Mouse (Mus musculus): ENCODE data around the gene Ldlrad3. TPM values are rescaled to one million over a fixed set of nuclear protein-coding genes. Genes with fewer than 3 reads are reported as not detected.

The Ldlrad3 gene
- total RNA-seq, 4 experiments from 2014 or later: 6.3 to 7.4 (median 7.0) TPM

DNA sequence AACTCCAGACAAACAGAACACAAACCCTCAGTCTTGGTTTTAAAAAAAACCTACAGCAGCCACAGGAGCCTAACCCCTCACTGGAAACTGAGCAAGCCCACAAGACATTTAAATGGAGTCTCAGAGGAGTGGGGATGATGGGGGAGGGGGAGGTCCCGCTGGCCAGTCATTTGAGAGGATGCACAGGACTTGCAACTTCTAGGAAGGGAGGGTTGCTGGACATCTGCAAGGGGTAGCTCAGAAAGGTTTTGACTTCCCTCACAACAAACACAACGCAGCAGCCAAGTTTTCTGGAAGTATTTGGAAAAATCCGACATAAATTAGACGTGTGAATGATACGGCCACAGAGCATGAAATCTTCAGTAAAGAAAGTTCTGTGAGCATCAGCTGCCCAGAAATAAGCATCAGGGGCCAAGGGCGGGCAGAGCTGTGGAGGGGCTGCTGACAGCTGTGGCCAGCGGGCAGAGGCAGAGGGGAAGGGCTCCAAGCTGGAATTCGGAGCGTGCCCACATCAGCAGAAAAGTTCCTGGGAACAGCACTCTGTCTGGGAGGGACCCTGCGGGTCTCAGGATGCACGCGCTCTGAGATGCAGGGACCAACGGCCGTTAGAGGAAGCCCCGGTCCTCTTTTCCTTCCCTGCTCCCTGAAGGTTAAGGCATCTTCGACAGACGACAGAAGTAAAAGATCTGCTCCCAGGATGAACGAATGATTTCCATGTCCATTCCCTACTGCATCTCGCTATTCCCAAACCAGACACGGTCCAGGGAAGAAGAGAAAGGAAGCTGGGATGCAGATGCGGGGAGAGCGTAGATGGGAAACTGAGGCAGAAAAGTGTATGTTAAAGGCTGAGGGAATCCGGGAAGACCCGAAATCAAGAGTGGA, 875 bp downstream of the Ldlrad3 start:
- DNase-seq: peak; percentile 10

DNA sequence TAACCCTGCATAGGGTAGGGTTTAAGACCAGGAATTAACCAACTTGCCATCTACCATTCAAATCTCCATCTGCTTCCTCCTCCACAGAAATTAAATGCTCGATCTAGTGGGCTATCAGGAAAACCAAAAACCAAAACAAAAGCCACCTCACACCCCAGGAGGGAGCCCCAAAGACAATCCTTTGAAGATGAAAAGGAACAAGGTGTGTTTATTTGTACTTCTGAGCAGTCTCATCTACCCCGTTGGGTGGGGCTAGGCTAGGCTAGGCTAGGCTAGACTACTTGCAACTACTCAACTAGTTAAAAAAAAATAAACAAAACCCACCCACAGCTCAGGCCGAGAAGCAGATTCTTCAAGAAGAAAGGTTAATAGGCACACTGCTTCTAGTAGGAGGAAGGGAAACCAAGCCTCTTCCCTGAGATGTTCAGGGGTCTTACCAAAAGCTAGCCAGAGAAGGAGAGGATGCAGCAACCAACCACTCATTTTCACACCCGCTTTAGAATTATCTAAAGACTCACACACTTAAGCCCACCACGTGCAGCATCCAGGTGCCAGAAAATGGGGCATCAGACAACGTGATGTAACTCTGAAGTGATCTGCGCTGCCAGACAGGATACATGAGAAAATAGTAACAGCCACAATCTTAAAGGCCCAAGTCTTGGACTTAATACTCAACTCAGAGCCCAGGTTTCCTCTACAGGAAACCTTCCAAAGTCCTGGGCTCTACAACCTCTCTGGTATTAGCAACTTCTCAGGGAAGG, 2.3 kb downstream of the Ldlrad3 start:
- DNase-seq: no peak

DNA sequence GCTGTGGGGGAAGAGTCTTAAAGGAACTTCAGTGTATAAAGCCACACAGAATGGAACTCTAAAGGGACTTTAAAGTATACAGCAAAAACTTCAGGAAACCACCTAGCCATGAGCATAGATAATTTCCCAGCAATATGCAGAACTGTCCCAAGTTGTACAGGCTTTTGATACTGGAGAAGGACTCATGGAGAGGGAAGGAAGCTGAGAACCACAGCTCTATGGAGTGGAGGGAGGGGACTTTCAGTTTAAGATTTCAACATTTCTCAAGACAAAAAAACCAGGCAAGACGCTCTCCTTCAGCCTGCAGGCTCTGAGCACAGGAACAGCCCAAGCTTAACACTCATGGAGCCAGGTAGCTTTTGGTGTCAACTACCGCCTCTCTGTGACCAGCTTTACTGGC, 4.7 kb downstream of the Ldlrad3 start:
- DNase-seq: no peak

- DNase-seq: no peak
Observed at GRCm38 (mm10) chr2:102176434-102176772, 9.8 kb downstream of the Ldlrad3 start.

GRCm38 (mm10) chr2:102175741-102176433, 10.3 kb downstream of the Ldlrad3 start:
- DNase-seq: no peak

GRCm38 (mm10) chr2:102172458-102172857, 13.7 kb downstream of the Ldlrad3 start:
- no peak for DNase-seq

- peak; percentile 39 for DNase-seq
Observed at GRCm38 (mm10) chr2:102166550-102167325, 19.4 kb downstream of the Ldlrad3 start.

DNA sequence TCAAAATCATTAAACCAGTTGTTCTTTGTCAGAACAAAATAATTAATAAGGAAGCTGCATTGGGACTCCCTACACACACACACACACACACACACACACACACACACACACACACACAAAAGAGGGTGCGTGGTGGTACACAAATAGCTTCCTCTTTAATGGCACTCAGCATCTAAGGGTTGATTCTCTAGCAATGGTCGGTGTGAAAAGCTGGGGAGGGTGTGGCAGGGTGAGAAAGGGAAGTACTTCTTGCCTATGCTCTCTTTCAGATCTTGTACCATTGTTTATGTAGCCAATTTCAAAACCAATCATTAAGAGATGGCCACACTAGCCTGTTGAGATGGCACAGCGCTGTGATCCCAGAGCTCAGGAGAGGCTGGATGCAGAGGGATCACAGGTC, 23.1 kb downstream of the Ldlrad3 start:
- DNase-seq: no peak

- DNase-seq: no peak
Observed at GRCm38 (mm10) chr2:102157555-102157954, 28.6 kb downstream of the Ldlrad3 start.

GRCm38 (mm10) chr2:102157010-102157409, 29.2 kb downstream of the Ldlrad3 start:
- no peak for DNase-seq

DNA sequence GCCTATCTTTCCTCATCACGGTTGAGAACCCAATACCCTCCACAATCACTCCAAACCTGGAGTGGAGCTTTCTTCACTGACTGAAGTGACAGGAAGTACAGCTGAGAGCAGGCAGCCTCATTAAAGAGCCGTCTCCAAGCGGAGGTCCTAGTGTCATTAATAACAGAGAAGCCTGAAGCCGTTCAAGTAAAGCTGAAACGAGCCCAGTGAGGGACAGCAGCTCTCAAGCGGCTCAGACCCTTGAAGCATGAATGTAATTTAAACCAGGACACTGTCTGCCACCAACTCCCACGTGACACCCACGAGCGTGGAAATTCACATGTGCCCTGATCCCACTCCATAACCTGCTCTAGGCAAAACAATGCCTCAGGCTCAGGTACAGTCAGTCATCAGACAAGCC, 29.7 kb downstream of the Ldlrad3 start:
- no peak for DNase-seq

DNA sequence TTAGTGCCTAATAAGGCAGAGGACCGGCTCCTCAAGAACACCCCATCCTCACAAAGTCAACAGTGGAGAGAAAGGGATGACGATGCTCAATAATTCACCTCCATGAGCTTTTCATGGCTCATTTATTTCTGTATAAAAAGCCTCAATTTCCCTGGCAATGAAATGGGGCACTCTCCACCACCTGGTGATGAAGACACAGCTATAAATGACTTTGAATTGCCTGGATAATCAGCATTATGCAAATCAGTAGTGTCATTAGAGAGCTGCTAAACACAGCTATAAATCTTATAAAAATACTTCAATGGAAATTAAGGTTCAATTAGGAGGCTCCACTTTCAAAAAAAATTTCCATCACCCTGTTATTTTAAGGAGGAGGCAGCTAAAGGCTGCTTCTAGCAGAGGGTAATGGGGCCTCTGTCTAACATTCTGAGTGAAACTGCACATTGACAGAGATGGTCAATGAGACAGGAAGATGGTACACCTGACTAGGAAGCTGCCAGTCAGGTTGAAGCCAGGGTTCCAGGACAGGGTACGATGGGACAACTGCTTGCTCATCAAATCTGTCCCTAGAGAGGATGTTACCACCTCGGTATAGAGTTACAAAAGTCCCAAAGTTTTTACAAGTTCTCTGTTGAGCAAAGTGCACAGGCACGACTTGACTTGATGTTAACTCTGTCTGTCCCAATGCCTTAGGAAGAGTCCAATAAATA, 30.7 kb downstream of the Ldlrad3 start:
- no peak for DNase-seq

DNA sequence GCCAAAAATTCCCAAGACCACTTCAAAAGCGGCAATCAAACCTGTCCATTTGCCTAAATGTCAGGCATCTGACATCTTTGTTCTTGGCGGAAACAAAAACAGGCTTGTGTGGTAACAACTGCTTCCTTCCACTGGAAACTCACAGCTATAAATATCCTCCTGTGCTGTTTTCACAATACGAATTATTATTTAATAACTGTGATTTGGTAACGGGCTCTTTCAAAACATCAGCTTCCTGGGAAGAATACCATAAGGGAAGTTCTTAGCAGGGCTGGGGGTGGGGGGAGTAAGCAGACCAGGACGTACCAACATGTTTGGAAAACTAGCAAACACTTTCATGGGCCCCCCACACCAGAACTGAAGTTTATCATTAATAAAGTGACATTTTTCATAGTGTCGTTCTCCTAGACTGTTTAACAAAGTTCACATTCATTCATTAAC, 31.4 kb downstream of the Ldlrad3 start:
- DNase-seq: no peak

DNA sequence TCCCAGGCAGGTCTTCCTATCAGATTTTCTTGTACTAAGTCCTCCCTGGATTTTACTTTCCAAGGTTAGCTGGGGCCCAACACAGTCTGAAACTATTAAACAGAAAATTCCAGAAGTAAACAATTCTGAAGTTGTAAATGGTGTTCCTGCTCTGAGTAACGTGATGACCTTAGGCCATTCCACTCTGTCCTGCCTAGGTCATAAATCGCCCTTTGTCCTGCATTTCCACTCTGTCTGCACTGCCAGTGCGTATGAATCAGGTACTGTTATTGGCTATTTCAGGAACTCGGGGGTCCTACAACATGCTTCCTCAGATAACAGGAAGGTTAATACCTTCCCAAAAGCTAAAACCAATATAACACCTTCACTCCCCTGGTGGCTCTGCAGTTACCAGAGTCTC, 31.9 kb downstream of the Ldlrad3 start:
- DNase-seq: no peak

- DNase-seq: no peak
Observed at GRCm38 (mm10) chr2:102153516-102153915, 32.7 kb downstream of the Ldlrad3 start.

GRCm38 (mm10) chr2:102152851-102153250, 33.3 kb downstream of the Ldlrad3 start:
- no peak for DNase-seq

DNA sequence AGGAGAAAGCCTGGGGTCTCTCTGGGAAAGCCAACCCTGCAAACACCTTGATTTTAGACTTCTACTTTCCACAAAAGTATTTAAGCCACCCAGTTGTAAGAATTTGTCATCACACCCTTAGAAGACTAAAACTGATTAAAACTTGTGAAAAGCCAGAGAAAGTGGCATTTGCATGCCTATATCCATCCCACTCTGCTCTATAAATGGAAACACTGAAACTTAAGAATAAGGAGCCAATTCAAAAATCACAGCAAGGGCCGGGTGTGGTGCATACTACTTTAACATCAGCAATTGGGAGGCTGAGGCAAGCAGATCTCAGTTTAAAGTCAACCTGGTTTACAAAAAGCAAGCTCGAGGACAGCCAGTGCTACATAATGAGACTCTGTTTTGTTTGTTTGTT, 37.1 kb downstream of the Ldlrad3 start:
- no peak for DNase-seq

DNA sequence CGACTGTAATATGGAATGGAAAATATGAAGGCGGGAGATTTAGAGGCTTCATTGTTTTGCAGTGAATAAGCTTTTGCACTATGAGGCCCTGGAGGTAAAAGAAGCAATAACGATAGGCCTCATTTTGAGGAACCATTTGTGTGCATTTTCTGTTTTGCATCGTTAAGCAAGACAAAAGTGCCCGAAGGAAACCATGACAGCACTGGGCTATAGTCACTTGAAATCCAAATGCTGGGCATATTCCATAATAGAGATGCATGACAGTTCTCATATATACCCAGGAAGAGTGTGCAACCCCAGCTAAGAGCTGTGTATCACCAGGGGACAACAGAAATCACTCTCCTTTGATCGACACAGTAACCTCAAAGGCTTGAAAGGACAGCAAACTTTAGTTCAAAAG, 38.1 kb downstream of the Ldlrad3 start:
- DNase-seq: no peak

GRCm38 (mm10) chr2:102147561-102147960, 38.6 kb downstream of the Ldlrad3 start:
- DNase-seq: no peak

GRCm38 (mm10) chr2:102146386-102146785, 39.8 kb downstream of the Ldlrad3 start:
- DNase-seq: no peak

- no peak for DNase-seq
Observed at GRCm38 (mm10) chr2:102145036-102145435, 41.1 kb downstream of the Ldlrad3 start.

DNA sequence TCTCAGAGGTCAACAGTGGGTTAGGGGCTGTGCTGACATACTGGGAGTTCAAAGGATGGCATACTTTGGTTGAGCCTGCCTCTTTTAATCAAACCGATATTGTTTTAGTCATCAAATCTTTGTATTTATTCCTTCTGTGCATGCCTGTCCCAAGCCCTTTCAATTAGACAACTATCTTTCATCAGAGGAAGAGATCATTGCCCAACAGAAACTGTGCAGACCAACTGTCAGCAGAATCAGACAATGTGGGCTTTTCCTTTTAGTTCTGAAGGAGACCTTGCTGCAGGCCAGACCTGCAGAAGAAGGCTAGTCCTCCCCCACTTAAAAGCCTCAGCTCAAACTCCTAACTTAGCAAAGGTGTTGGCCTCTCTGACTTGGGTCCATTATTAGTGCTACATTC, 41.9 kb downstream of the Ldlrad3 start:
- no peak for DNase-seq
